Mouse (Mus musculus) thymus, postnatal 0 days (tissue): ENCODE data around the gene Rnf208. TPM values are rescaled to one million over a fixed set of nuclear protein-coding genes. Genes with fewer than 3 reads are reported as not detected.
"Not testable (repeated sequence)": the region's sequence is repeated elsewhere in the genome, so short reads cannot be mapped to it uniquely, and the experiment has no call there.

Experiments used
- DNase-seq: peaks from one replicate; pipeline ENCODE4 v3.0.0-alpha.2; 2015; ENCODE audit warnings: low spot score
- polyA plus RNA-seq: library from polyadenylated mRNA; unstranded; fragments of >200 nt; fragmentation: Nextera tagmentation; extraction: Ambion mirVana; gene quantifications from 2 replicates; pipeline ENCODE4 v1.2.1, GENCODE M21; 2015

Rnf208 gene
- polyA plus RNA-seq, 1 experiment from 2014 or later = 1.2 TPM

GRCm38 (mm10) chr2:25244144-25244543 is 2.1 kb downstream of the Rnf208 start:
- no peak for DNase-seq

- no peak for DNase-seq
Measured at GRCm38 (mm10) chr2:25246183-25247072, 4.4 kb downstream of the Rnf208 start, which contains the start of gene AL732309.1. TSS of gene AL732309.1 (minus strand) at chr2:25246863.

- DNase-seq = peak; percentile 50
Measured at GRCm38 (mm10) chr2:25252331-25252730, 10.3 kb downstream of the Rnf208 start.

- DNase-seq = peak; percentile 94
Measured at GRCm38 (mm10) chr2:25255284-25255779, 13.3 kb downstream of the Rnf208 start, which contains the start of gene Tmem203. TSS of gene Tmem203 (plus strand) at chr2:25255439.

- DNase-seq = peak; percentile 71
Measured at GRCm38 (mm10) chr2:25256443-25257109, 14.5 kb downstream of the Rnf208 start.

- DNase-seq = not testable (repeated sequence)
Measured at GRCm38 (mm10) chr2:25257250-25257649, 15.2 kb downstream of the Rnf208 start.

- no peak for DNase-seq
Measured at GRCm38 (mm10) chr2:25258887-25259286, 16.8 kb downstream of the Rnf208 start.

- DNase-seq = no peak
Measured at GRCm38 (mm10) chr2:25261870-25262269, 19.8 kb downstream of the Rnf208 start.

GRCm38 (mm10) chr2:25262291-25262767 is 20.3 kb downstream of the Rnf208 start, which contains the start of gene Tprn:
TSS of gene Tprn (plus strand) at chr2:25262618.
- DNase-seq = peak; percentile 95

- DNase-seq = peak; percentile 73
Measured at GRCm38 (mm10) chr2:25262795-25263622, 21.0 kb downstream of the Rnf208 start.

GRCm38 (mm10) chr2:25263623-25264285 is 21.7 kb downstream of the Rnf208 start:
- no peak for DNase-seq

GRCm38 (mm10) chr2:25264286-25264660 is 22.2 kb downstream of the Rnf208 start:
- DNase-seq = no peak

GRCm38 (mm10) chr2:25264851-25265250 is 22.8 kb downstream of the Rnf208 start:
- DNase-seq = no peak

GRCm38 (mm10) chr2:25265897-25266656 is 24.0 kb downstream of the Rnf208 start:
- no peak for DNase-seq

GRCm38 (mm10) chr2:25266720-25267119 is 24.7 kb downstream of the Rnf208 start:
- no peak for DNase-seq

- no peak for DNase-seq
Measured at GRCm38 (mm10) chr2:25267241-25267640, 25.2 kb downstream of the Rnf208 start.

GRCm38 (mm10) chr2:25267746-25268309 is 25.8 kb downstream of the Rnf208 start:
- no peak for DNase-seq

GRCm38 (mm10) chr2:25271827-25272511 is 29.9 kb downstream of the Rnf208 start, which contains the start of the genes Ssna1 and Anapc2:
TSS of gene Ssna1 (minus strand) at chr2:25272438.
TSS of gene Anapc2 (plus strand) at chr2:25272478.
- DNase-seq = peak; percentile 97

- DNase-seq = no peak
Measured at GRCm38 (mm10) chr2:25272515-25272914, 30.5 kb downstream of the Rnf208 start.
